Mouse (Mus musculus): Measurements from ENCODE around the gene Mthfsl.
"Not testable (repeated sequence)": the region's sequence is repeated elsewhere in the genome, so short reads cannot be mapped to it uniquely, and the experiment has no call there.

GRCm38 (mm10) chr9:88689451-88689850 lies 30.6 kb downstream of the Mthfsl start:
- not testable (repeated sequence) for TF ChIP-seq EP300, CTCF (IDR thresholded peaks at IDR 0.05)
